Mouse (Mus musculus): ENCODE measurements around the gene Upk2.

Upk2 gene

DNA sequence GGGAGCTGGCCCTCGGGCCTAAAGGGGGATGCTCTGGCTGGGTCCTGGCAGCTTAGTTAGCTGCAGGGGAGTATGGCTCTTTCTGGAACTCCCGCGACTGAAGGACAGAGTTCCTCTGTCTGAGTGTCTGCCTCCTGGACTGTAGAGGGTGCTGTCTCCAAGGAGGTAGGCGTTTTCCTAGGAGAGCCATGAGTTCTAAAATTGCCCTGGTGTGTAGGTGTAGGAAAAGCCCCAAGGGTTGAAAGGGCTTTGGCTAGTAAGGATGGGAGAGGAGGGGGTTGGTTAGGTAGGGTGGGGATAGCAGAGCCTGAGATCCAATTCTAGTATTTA is at the start of gene Upk2:
Upk2 (minus strand) TSS at position 86 of the 330 bp plus-strand sequence.
- DNase-seq (ENCODE audit: low read depth in 2 of 2, low spot score in 2 of 2): no peak

DNA sequence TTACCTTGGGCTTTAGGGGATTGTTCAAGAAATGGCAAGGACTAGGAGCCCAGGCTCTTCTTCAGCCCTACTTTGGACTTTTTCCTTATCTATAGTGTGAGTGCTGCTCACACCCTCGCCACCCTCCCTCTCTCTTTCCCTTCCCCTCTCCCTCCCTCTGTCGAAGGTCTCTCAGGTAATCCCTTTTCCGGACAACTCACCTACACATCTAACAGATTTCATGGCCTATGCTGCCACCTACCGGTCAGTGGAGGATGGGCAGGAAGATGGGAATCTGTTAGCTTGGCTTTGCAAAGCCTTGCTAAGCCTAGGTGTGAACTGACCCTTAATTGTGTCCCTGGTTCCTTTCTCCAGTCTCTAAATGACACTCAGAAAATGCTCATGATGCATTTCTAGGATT is 47.2 kb upstream of the Upk2 start:
- DNase-seq (ENCODE audit: low read depth in 2 of 2, low spot score in 2 of 2): peak; percentile 80 to 86

DNA sequence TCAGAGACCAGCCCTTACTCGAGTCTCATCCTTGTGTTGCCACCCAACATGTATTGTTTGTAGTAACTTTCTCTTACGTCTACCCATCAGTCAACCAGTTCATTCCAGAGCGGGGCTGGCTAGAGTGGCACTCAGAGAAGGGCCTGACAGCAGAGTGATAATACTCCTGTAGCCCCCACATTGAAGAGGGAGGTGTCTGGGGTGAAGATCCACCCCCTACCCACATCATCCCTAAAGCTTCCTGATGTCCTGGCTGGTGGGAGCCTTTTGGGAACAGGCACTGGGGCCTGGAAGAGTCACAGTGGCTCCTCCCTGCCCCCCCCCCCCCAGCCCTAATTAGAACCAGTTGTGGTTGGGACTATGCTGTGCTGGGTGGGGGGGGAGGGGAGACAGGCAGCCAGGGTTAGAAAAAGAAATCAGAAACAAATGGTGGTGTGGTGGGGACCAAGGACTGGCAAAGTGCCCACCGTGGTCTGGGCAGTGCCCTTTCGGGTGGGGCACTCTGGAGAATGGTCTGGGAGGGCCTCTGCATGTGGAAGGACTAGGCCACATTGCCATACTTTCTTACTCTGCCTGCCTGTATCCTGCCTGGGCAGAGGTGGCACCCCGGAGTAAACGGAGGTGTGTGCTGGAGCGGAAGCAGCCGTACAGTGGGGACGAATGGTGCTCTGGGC is 46.6 kb upstream of the Upk2 start:
- DNase-seq (ENCODE audit: low read depth in 2 of 2, low spot score in 2 of 2): no peak

DNA sequence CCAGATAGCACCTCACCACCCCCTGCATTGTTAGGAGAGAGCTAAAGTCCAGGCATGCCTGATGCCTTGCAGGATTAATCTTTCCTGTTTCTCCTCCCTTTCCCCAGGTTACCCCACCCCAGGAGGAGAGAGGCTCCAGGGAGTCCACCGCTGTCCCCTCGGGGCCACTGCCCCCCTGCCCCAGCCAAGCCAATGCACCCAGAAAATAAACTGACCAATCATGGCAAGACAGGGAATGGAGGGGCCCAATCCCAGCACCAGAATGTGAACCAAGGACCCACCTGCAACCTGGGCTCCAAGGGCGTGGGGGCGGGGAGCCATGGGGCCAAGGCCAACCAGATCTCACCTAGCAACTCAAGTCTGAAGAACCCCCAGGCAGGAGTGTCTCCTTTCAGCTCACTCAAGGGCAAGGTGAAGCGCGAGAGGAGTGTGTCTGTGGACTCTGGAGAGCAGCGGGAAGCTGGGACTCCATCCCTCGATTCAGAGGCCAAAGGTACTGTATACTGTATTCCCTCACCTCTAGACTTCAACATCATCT is 45.9 kb upstream of the Upk2 start:
- DNase-seq (ENCODE audit: low read depth in 2 of 2, low spot score in 2 of 2): no peak

DNA sequence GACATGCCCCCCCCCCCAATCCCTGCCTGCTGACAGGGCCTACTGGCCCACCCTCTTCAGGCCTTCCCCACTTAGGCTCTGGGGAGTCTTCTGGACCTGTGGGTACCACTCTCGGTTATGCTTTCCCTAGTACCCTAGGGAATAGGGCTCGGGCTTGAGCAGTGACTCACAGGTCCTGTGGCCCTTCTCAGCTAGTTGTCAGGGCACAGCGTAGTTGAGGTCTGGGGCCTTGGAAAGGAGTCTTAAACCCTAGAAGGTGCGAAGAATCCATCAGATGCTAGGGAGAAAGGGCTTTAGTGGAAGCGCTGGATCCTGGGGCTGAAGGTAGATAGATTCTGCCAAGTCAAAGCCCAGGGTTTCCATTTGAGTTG is 45.4 kb upstream of the Upk2 start:
- no peak for DNase-seq (ENCODE audit: low read depth in 2 of 2, low spot score in 2 of 2)

DNA sequence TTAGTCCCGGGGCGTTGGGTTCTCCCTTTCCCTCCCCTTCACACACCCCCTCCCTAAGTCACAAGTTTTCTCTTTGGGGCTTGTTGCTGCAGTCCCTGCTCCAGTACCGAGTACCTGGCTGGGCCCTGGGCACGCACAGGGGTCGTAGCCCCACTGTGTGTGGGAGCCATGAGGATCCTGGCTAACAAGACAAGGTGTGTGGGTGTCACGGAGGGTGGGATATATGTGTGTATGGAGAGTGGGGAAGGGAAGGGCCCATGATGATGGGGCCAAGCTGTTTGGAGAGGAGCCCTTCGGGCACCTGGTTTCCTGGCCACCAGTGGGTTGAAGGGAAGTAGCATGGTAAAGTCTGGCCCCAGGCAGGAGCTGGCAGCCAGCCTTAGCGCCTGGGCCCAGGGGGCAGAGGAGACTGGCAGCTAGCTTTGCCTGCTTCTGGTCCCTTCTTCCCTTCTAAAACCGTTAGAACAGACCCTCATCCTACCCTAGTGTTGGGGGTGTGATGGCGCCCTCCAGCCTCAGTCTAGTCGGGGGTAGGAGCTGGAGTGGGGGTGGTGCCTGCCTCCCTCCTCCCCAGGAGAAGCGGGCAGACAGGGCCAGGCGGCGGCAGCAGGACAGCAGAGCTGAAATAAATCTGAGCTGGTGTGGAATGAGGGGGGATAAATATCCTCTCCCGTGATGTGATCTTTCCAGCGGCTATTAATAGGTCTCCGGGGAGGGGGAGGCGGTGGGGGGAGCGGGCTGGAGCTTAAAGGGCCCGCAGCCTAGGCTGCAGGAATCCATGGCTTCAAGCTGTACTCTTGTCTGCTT is 44.8 kb upstream of the Upk2 start:
- no peak for DNase-seq (ENCODE audit: low read depth in 2 of 2, low spot score in 2 of 2)

DNA sequence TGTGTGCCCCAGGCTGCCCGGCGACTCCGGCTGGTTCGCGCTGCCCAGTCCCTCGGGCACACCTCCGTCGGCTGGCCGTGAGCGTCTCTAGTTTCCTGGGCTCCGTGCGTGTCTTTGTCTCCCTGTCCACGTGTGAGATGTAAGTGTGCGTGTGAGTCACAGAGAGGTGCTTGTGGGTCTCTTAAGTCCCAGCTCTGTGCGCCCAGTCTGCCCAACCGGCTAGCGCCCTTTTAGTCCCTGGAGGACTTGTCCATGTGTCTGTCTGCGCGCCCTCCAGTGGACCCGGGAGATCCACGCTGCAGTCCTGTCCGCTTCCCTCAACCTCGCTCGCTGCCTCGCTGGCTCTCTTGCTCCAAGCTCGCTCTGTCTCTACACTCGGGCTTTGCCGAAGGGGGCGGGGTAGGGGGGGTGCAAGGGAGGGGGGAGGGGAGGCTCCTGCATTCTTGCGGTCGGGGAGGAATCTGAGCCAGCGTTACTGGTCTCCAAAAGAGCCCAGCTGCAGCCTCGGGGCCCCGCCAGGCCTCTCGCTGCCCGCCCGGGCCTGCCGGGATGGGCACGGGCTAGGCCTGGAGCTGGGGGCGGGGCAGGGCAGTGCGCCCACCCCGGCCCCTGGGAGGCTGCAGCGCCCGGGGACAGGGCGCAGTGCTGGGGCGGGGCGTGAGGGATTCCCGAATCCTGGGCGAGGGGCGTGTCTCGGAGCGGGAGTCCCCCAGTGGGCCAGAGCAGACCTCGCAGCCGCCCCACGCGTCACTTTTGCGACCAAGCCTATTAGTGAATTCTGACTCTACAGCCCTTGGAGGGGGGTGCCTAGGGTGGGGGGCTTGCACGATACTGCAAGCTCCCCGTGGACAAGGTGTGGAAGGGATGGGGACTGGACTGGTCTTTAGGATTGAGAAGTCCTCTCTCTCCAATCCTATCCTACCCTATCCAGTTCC is 43.9 kb upstream of the Upk2 start:
- DNase-seq (ENCODE audit: low read depth in 2 of 2, low spot score in 2 of 2): no peak

DNA sequence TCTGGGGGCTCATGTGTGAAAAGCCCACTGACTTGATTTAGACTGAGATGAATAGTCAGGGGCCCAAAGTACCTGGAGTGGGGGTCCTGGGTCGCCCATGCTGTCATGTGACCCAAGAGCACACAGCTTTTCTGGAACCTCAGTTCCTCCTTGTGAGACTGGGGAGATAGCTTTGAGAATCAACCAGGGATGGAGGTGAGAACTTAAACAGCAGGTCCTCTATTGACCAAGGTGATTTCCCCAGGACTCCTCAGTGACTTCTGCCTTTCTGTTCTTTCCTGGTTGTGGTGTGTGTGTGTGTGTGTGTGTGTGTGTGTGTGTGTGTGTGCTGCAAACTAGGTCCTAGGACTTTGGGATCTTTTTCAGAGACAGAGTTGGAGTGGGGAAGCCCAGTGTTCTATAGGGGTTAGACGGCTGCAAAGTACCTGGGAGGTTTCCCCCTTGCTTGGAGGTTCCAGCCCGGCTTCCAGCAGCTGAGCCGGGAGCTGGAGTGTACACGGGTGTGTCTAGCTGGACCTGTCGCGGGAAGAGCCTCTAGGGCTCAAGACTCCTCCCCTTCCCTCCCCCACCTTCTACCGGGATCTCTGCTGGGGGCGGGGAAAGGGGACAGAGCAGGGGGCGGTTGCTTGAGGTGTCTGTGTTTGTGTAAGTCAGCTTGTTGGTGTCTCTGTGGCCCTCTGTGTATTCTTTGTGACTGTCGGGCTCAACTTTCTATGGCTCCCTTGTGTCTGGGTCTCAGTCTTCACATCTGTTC is 43.0 kb upstream of the Upk2 start:
- DNase-seq (ENCODE audit: low read depth in 2 of 2, low spot score in 2 of 2): no peak

DNA sequence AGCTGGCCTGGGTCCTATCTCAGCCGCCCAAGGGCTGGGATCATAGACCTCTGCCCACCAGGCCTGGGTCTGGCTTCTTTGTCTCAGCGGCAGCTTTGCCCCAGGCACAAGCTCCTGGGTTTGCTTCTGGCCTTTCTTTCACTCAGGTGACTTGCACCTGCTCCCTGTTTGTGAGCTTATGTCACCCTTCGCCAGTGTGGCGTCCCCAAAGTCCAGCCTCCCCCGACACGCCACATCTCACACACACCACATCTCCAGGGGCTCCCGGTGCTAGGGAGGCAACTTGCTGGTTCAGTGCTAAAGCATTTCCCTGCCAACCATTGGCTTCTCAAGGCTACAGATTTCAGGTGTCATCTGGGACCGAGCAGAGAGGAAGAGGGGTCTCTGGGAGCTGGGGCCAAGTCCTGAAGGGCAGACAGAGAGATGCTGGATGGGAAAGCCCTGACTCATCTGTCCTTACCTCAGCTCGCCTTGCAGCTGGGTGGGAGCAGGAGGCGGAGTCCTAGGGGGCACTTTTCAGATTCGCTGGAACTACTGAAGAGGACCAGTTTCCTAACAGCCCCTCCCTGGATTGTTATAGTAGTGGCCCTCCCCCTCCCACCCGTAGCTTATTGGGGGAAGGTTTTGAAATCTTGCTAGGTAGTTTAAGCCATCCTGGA is 42.2 kb upstream of the Upk2 start:
- no peak for DNase-seq (ENCODE audit: low read depth in 2 of 2, low spot score in 2 of 2)

DNA sequence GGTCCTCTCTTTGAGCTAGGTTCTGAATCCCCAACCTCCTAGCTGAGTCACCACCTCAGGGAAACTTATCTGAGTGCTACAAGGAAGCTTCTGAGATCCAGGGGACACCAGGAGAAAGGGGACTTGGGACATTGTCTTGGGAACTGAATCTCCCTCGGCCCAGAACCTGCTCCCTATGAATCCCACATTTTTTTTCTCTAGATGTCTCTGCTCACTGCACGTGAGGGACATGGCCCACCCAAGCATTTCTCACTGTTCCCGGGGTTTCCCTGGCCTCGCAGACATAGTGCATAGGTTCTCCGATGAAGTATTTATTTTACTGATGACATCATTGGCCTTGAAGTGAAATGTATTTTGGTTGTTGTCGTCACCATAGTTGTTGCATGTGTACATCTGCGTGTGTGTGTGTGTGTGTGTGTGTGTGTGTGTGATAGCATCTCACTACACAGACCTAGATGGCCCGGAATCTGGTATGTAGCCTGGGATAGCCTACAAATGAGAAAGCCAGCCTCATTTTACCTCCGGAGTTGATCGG is 41.1 kb upstream of the Upk2 start:
- no peak for DNase-seq (ENCODE audit: low read depth in 2 of 2, low spot score in 2 of 2)

DNA sequence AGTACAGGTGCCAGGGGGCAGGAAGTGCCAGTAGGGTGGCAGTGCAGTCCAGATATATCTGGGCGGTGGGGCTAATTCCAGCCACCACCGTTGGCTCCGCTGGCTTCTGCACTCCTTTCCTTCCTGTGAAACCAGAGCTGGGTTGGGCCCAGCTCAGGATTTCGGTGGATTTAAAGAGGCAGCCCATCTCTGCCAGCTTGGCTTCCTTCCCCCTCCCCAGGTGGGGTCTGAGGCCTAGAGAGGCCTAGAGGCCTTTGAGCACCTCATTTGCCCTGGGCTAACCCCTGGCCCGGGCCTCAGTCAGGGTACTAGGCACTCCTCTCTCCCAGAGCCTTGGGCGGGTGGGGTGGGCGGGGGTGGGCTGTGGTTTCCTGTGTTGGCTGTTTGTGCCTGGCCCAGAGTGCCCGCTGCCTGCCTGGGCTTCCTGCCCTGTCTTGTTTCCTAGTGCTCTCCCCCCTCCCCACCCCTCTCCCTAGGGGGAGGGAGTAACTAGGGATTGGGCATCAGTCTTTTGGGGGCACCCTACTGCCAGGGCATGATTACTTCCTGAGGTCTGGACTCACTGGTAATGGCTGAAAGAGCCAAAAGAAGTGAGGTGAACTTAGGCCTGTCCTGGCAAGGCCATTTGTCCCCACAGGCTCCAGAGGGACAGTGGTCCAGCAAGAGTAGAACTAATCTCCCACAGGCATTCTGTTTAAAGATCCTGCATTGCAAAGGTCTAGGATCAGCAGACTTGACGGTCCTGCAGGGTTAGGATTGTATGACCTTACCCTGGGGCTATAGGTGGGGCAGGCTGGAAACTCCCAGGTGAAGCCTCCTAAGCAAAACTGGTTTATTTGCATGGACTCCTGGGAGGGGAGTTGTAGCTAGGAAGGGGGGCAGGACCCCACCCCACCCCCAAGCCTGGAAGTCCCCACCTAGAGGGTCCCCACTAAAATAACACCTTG is 40.4 kb upstream of the Upk2 start:
- DNase-seq (ENCODE audit: low read depth in 2 of 2, low spot score in 2 of 2): no peak

DNA sequence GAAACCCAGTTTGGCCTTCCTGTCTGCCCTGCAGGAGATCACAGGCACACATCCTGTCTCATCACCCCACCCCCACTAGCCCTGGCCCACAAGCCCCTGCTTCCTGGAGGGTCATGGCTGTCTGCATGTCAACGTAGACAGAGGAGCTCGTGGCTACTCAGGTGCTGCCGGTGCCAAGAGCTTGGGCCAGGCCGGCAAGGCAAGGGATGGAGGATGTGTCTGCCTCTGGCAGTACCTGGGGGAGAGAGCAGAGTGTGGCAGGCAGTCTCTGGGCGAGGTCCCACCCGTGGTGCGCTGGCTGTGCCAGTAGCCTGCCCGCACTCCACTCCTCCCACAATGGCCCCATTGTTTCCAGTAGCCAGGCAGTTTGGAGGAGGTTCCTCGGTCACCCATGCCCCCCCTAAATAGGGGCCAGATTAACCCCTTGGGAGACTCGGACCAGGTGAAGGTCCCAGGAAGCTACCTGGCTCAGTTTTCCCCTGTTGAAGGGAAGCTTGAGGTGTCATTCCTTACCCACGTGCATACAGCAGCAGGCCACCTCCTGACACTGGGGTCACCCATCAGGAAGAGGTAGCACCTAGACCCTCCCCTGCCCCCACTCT is 39.6 kb upstream of the Upk2 start:
- DNase-seq (ENCODE audit: low read depth in 2 of 2, low spot score in 2 of 2): peak; percentile 59 to 63

DNA sequence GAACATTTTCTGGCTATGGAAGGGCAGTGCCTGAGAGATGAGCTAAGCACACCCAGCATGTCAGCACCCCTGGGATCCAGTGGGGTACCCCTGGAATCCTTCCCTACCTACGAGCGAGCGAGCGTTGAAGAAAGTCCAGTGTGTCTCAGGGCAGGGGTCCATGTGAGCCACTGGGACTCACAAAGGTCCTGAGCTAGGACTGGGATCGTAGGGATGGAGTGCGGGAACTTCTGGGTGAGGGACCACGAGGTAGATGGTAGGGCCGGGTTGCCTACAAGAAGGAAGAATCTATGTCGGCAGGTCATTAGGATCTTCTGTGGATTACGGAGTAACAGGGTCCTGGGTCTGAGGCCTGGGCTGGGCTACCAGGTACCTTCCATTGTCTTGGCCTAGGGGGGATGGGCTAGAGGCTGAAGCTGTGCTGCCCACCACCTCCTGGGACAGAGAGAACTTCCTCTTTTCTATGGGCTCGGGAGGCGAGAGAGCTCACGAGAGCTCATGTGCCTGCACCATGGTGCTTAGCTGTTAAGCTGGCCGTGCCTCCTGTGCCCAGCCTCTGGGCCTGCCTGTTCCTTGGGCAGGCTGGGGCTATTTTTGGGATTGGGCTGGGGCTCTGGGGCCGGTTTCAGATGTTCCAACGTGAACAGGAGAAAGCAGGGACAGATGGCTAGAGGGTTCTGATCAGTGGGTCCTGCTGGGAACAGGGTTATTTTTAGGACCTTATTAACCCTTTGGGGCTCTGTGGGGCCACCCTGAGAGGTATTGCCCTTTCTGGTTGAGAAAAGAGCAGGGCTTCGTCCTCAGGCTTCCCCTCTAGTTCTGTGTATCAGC is 38.1 kb upstream of the Upk2 start:
- no peak for DNase-seq (ENCODE audit: low read depth in 2 of 2, low spot score in 2 of 2)

DNA sequence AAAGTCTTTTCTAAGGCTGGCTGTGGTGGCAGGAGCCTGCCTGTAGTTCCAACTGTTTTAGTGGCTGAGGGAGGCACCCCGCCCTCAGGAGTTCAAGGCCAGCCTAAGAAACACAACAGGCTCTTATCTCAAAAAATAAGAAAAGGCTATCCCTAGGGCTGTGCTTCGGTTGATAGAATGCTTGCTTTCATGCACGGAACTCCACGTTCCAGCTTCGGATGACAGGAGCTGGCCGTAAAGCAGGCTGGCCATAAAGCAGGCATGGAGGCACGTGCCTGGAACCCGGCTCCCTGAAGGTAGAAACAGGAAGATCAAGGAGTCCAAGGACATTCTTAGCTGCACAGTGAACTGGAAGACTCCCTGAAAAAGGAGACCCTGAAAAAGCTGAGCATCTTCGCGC is 36.6 kb upstream of the Upk2 start:
- DNase-seq (ENCODE audit: low read depth in 2 of 2, low spot score in 2 of 2): no peak

DNA sequence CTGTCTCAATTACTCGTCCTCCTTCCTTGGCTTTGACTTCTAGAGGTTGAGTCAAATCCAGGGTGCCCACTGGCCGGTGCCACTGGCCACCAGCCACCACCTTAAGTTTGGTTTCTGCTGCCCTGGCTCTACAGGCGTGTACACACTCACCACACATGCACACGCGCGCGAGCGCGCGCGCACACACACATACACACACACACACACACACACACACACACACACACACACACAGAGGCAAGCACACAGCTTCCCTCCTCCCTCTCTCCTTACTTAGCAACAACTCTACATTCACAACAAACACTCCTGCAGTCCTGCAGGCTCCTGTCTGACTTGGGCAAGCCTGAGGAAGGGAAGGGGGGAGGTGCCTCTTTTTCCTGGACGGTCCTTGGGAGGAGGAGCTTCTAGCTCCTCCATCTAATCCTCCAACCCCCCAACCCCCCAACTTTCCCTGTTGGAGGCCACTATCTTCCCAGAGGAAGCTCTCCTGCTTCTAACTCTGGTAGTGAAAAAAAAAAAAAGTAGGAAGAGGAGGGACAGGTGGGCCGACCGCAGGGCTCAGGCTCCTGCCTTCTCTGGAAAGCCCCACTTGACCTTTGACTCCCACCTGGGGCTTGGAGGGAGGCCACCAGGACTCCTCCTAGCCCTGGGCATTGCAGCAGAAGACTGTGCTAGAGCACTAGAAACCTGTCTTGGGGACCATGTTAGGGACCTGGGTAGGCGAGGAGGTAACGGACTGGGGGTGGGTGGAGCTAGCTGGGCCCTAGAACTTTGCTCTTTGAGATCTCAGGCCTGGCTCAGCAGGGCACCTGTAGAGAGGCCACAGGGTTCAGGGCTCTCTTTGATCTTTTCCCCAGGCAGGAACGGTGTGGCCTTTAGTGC is 35.6 kb upstream of the Upk2 start:
- DNase-seq (ENCODE audit: low read depth in 2 of 2, low spot score in 2 of 2): no peak

DNA sequence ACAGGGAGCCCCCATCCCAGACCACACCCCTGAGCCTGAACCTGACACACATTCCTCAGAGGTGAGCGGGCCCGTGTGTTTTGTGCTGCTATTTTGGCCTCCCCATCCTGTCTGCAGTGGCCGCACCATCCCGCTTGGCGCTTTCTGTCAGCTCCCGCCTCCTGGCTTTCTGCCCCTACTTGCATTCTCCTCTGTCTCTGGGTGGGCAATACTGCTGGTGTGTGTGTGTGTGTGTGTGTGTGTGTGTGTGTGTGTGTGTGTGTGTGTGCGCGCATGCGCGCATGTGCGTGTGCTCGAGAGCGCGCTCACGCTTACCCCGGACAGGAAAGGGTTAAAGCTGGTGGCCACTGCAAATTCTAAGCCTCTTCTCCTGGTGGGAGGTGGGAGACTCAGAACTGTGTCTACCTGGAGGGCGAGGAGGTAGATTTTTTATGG is 34.9 kb upstream of the Upk2 start:
- DNase-seq (ENCODE audit: low read depth in 2 of 2, low spot score in 2 of 2): no peak
